Mouse (Mus musculus): ENCODE results near the gene Arhgef25. TPM values are rescaled to one million over a fixed set of nuclear protein-coding genes. Genes with fewer than 3 reads are reported as not detected.

Arhgef25 gene
- polyA plus RNA-seq, 1 experiment from 2014 or later, result 19.6 TPM

DNA sequence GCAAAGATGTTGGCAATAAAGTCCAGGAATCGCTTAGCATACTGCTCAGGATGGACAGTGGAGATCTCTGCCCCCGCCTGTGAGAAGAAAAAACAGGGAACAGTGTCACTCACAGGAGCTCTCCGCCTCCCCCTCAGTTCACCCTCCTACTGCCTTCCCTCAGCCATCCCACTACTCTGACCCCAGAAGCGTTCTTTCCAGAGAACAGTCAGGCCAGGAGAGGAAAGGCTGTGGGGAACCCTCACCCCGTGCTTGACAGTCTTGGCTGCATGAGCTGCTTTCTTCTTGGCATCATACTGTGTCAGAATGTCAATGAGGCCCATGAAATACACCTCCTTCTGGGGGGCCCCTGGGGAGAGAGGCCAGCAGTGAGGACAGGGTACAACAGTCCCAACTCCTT lies 9.2 kb upstream of the Arhgef25 start:
- H3K4me3 ChIP-seq (replicated peaks; ENCODE audit: low read depth, low read length), result no peak overlapping the region
- no peak for ATAC-seq (ENCODE audit: low FRiP score, low TSS enrichment)

DNA sequence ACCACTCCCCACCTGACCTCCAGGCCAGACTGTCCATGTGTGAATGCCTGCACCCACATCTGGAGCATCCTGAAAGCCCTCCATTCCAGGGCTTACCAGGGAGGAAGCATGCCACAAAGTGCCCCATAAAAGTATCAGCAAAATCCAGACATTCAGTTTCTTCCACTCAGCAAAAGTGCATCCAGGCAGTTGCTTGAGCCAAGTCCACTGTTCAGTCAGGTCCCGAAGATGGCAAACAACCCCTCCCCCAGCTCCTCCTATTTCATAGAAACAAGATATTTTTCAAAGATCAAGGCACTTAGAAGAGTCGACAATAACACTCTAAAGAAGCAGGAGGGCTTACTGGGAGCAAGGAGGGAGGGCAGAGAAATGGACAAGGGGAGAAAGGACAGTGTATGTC lies 8.6 kb upstream of the Arhgef25 start:
- peaks cover 45% of the 10 kb centered on the region for H3K36me3 ChIP-seq (ENCODE audit: control insufficient read depth, insufficient read depth, low read length)
- no peak overlapping the region for H3K4me3 ChIP-seq (replicated peaks; ENCODE audit: low read depth, low read length)
- DNase-seq (no peak), ATAC-seq (ENCODE audit: low FRiP score, low TSS enrichment) (no peak)
- no peak overlapping the region for H3K27ac ChIP-seq (replicated peaks; ENCODE audit: low read depth, low read length)
- no peaks in the 10 kb centered on the region for H3K27me3 ChIP-seq (ENCODE audit: control insufficient read depth, insufficient read depth, low read length)
- no peak overlapping the region for H3K4me2 ChIP-seq (ENCODE audit: low read length)
- peaks cover 20% of the 10 kb centered on the region for H3K4me1 ChIP-seq (ENCODE audit: control insufficient read depth, insufficient read depth, low read length)
- no peaks in the 10 kb centered on the region for H3K9me3 ChIP-seq (ENCODE audit: control insufficient read depth, low read length)
- WGBS, result 81% methylated on average over 2 of the region's 2 CpGs
- H3K9ac ChIP-seq (replicated peaks; ENCODE audit: low read length), result no peak overlapping the region

More for the DNA sequence above, 9.2 kb upstream of the Arhgef25 start:
- H3K4me1 ChIP-seq (ENCODE audit: control insufficient read depth, insufficient read depth, low read length), result peaks cover 20% of the 10 kb centered on the region
- H3K27me3 ChIP-seq (ENCODE audit: control insufficient read depth, insufficient read depth, low read length), result no peaks in the 10 kb centered on the region
- DNase-seq, result no peak
- H3K4me2 ChIP-seq (ENCODE audit: low read length), result no peak overlapping the region
- WGBS, result 75% methylated on average over 5 of the region's 5 CpGs
- H3K36me3 ChIP-seq (ENCODE audit: control insufficient read depth, insufficient read depth, low read length), result peaks cover 50% of the 10 kb centered on the region
- H3K9me3 ChIP-seq (ENCODE audit: control insufficient read depth, low read length), result no peaks in the 10 kb centered on the region
- no peak overlapping the region for H3K9ac ChIP-seq (replicated peaks; ENCODE audit: low read length)
- H3K27ac ChIP-seq (replicated peaks; ENCODE audit: low read depth, low read length), result no peak overlapping the region

DNA sequence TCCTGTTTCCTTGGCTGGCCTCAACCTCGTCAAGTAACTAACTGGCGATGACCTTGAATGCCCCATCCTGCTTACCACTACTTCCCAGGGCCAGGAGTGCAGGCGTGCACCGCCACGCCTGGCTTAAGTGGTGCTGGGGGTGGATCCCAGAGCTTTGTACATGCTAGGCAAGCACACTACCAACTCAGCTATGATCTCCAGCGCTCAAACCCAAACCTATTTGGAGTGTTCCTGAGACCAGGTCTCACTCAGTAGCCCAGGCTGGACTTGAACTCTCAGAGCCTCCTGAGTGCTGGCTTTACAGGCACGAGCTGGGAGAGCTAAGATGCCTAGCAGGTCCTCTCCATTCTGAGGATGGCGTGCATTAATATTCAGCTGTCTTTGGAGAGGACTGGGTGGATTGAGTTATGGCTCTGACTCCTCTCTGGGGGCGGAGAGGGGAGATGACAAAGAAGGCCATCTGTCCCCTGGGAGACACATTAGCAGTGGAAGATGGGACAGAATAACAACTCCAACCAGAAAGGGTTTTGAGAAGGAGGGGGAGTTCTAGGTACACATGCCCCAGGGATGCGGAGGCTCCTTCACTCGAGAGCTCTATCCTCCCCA lies 7.7 kb upstream of the Arhgef25 start:
- Histone ChIP-seq H3K4me1 (ENCODE audit: control insufficient read depth, insufficient read depth, low read length) (peaks cover 20% of the 10 kb centered on the region), H3K9ac (replicated peaks; ENCODE audit: low read length) (no peak overlapping the region), H3K27ac (replicated peaks; ENCODE audit: low read depth, low read length) (no peak overlapping the region), H3K4me3 (replicated peaks; ENCODE audit: low read depth, low read length) (no peak overlapping the region), H3K27me3 (ENCODE audit: control insufficient read depth, insufficient read depth, low read length) (no peaks in the 10 kb centered on the region), H3K36me3 (ENCODE audit: control insufficient read depth, insufficient read depth, low read length) (peaks cover 45% of the 10 kb centered on the region), H3K9me3 (ENCODE audit: control insufficient read depth, low read length) (no peaks in the 10 kb centered on the region), H3K4me2 (ENCODE audit: low read length) (no peak overlapping the region)
- 85% methylated on average over 11 of the region's 11 CpGs for WGBS
- no peak for ATAC-seq (ENCODE audit: low FRiP score, low TSS enrichment)
- DNase-seq, result no peak

DNA sequence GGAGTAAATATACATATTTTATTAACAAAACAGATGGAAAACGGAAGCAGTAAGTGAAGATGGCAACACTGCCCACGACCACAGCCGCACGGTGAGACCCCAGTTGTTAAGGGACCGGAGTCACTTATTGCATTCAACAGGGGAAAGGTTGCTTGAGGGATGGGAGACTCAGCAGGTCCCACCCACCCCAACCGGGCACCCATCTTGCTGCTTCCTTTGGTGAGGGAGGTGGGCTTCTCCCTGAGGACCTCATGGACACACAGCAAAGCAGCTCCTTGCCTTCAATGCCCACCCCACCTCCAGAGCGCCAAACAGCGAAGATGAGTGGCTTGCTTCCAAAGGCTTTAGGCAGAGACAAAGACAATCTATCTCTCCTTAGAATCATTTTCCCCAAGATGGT lies 7.2 kb upstream of the Arhgef25 start:
- no peak for ATAC-seq (ENCODE audit: low FRiP score, low TSS enrichment)
- H3K27ac ChIP-seq (replicated peaks; ENCODE audit: low read depth, low read length), result no peak overlapping the region
- H3K36me3 ChIP-seq (ENCODE audit: control insufficient read depth, insufficient read depth, low read length), result peaks cover 49% of the 10 kb centered on the region

DNA sequence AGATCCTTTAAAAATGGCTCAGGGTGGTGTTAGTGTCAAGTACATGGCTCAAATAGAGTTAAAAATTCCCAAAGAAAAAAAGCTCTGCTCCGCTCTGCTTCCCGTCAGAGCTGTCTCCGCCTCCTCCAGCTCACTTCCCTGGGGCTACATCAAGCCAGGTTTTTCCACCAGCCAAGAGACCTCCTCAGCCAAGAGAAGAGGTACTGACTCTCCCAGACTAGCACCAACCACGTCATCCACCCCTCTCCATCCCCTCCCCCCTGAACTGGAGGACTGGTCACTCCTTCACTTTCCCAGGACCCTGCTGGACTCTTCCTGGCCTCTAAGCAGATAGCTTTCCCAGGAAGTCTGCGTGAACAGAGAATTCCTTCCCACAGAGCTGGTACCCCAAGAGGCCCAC lies 6.5 kb upstream of the Arhgef25 start:
- H3K4me1 ChIP-seq (ENCODE audit: control insufficient read depth, insufficient read depth, low read length), result peaks cover 20% of the 10 kb centered on the region
- peak overlapping the region; percentile 93 for H3K27ac ChIP-seq (replicated peaks; ENCODE audit: low read depth, low read length)
- ATAC-seq (ENCODE audit: low FRiP score, low TSS enrichment) (peak; percentile 51; the same call in 1 of the 2 replicates), DNase-seq (peak; percentile 72)
- peaks cover 54% of the 10 kb centered on the region for H3K36me3 ChIP-seq (ENCODE audit: control insufficient read depth, insufficient read depth, low read length)
- H3K9me3 ChIP-seq (ENCODE audit: control insufficient read depth, low read length), result no peaks in the 10 kb centered on the region
- peak overlapping the region; percentile 97; the same call in 1 of the 2 replicates for H3K9ac ChIP-seq (replicated peaks; ENCODE audit: low read length)
- H3K4me2 ChIP-seq (ENCODE audit: low read length), result peak overlapping the region; percentile 89
- no peaks in the 10 kb centered on the region for H3K27me3 ChIP-seq (ENCODE audit: control insufficient read depth, insufficient read depth, low read length)
- 3% methylated on average over 5 of the region's 5 CpGs for WGBS
- peak overlapping the region; percentile 85 for H3K4me3 ChIP-seq (replicated peaks; ENCODE audit: low read depth, low read length)

More for the DNA sequence above, 7.2 kb upstream of the Arhgef25 start:
- Histone ChIP-seq H3K4me3 (replicated peaks; ENCODE audit: low read depth, low read length) (no peak overlapping the region), H3K9ac (replicated peaks; ENCODE audit: low read length) (no peak overlapping the region), H3K4me1 (ENCODE audit: control insufficient read depth, insufficient read depth, low read length) (peaks cover 20% of the 10 kb centered on the region), H3K4me2 (ENCODE audit: low read length) (no peak overlapping the region), H3K9me3 (ENCODE audit: control insufficient read depth, low read length) (no peaks in the 10 kb centered on the region), H3K27me3 (ENCODE audit: control insufficient read depth, insufficient read depth, low read length) (no peaks in the 10 kb centered on the region)
- DNase-seq, result no peak
- 95% methylated on average over 8 of the region's 8 CpGs for WGBS

DNA sequence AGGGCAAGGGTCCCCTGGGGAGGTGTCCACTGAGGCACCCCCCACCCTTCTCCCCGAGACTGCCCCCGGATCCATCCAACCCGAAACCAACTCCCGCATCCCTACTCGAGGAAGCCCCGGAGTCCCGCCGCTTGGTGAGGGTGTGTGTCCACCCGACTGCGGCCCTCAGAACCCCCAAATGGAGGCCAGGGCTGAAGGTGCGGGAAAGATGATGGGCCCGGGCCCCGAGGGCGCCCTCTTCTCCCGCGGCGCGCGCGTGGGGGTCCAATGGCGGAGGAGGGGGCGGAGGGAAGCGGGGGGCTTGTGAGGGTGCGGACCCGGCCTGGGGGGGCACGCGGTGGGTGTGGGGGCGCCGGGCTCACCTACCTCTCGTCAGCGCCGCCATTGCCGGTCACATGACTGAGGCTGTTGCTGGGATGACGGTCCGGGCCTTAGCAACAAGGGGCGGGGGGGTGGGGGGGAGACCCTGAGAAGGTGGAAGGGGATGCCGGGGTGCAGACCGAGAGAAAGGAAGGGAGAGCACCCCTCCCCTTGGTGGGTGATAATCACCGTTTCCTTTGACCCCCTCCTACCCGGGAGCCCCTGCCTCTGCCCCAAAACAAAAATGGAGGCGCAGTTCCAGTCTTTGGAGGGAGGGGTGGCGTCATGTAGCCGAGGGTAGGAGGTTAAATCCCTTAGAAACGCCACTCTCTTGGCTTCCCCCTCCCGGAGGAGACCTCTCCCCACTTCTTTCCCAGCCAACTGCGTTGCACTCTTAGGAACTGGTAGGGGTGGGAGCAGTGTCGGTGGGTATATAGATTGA lies 5.6 kb upstream of the Arhgef25 start, which contains the start of gene Dtx3:
TSS of gene Dtx3 (minus strand) at position 401 of the 802 bp plus-strand sequence.
- ATAC-seq (ENCODE audit: low FRiP score, low TSS enrichment) (peak; percentile 80), DNase-seq (peak; percentile 79)
- 0% methylated on average over 45 of the region's 47 CpGs for WGBS
- H3K4me2 ChIP-seq (ENCODE audit: low read length), result peak within 1 kb of the TSS; percentile 89
- H3K4me1 ChIP-seq (ENCODE audit: control insufficient read depth, insufficient read depth, low read length), result peaks cover 20% of the 10 kb centered on the region
- H3K9me3 ChIP-seq (ENCODE audit: control insufficient read depth, low read length), result no peaks in the 10 kb centered on the region
- peak within 1 kb of the TSS; percentile 97 for H3K9ac ChIP-seq (replicated peaks; ENCODE audit: low read length)
- H3K27ac ChIP-seq (replicated peaks; ENCODE audit: low read depth, low read length), result peak within 1 kb of the TSS; percentile 93
- peaks cover 55% of the 10 kb centered on the region for H3K36me3 ChIP-seq (ENCODE audit: control insufficient read depth, insufficient read depth, low read length)
- H3K4me3 ChIP-seq (replicated peaks; ENCODE audit: low read depth, low read length), result peak within 1 kb of the TSS; percentile 85
- H3K27me3 ChIP-seq (ENCODE audit: control insufficient read depth, insufficient read depth, low read length), result no peaks in the 10 kb centered on the region

DNA sequence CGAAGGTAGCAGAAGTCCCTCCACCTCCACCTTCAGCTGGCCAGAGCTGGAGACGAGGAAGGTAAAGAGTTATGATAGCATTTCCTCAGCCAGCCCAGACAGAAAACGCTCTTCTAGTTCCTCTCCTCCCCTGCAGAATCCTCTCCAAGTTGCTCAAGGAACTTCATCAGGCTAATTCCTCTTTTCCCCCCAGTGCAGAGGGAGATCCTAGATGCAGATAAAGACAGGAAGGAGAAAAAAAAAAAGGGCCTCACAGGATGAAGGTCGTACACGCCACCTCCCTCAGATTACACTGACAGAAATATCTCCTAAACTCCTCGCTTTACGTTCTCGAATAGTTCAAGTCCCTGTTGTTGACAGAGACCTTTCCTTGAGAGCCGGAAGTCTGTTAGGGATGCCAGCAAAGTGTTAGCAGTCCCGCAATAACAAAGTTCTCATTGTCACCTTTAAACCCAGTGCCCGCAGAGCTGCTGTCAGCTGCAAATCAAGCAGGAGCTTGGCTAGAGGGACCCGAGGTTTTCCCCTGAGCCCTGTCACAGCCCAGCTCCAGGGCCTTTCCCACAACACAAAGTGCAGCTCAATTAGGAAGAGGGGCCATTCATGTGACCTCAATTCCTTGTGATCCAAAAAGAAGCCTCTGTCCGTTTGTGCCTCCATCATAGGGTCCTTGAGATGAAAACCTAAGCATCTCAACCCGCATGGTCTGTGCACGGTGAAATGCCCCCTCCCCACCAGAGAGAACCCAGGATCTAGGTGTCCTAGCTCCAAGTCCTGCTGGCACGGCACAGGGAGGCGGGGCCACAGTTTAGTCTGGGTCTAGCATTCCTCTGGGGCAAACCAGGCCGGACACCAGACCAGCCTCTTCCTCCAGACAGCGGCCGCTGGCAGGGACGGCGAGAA lies 4.8 kb upstream of the Arhgef25 start:
- Histone ChIP-seq H3K27me3 (ENCODE audit: control insufficient read depth, insufficient read depth, low read length) (no peaks in the 10 kb centered on the region), H3K4me2 (ENCODE audit: low read length) (peak overlapping the region; percentile 89), H3K36me3 (ENCODE audit: control insufficient read depth, insufficient read depth, low read length) (peaks cover 49% of the 10 kb centered on the region), H3K9me3 (ENCODE audit: control insufficient read depth, low read length) (no peaks in the 10 kb centered on the region), H3K9ac (replicated peaks; ENCODE audit: low read length) (peak overlapping the region; percentile 97), H3K27ac (replicated peaks; ENCODE audit: low read depth, low read length) (peak overlapping the region; percentile 93), H3K4me3 (replicated peaks; ENCODE audit: low read depth, low read length) (peak overlapping the region; percentile 85), H3K4me1 (ENCODE audit: control insufficient read depth, insufficient read depth, low read length) (peaks cover 25% of the 10 kb centered on the region)
- 24% methylated on average over 22 of the region's 22 CpGs for WGBS
- DNase-seq (peak; percentile 59), ATAC-seq (ENCODE audit: low FRiP score, low TSS enrichment) (peak; percentile 57)

DNA sequence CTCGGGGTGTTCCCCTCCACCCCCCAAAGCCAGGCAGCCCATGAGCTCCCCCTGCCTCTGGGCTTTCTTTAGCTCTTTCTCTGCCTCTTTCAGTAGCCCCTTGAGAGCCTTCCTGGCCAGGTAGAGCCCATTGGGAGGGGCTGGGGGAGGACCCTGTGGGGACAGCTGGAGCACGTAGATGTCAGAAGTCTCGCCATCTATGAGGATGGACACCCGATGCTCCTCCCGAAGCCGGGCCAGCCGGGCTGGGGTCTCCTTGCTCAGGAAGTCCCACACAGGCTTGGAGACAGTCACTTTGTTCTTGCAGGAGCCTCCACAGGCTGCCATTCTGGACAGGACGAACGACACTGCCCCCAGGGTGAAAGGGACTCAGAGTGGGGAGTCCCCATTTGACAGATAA lies 3.1 kb upstream of the Arhgef25 start:
- Histone ChIP-seq H3K4me1 (ENCODE audit: control insufficient read depth, insufficient read depth, low read length) (peaks cover 37% of the 10 kb centered on the region), H3K27ac (replicated peaks; ENCODE audit: low read depth, low read length) (no peak overlapping the region), H3K9me3 (ENCODE audit: control insufficient read depth, low read length) (no peaks in the 10 kb centered on the region), H3K4me2 (ENCODE audit: low read length) (no peak overlapping the region), H3K9ac (replicated peaks; ENCODE audit: low read length) (no peak overlapping the region), H3K27me3 (ENCODE audit: control insufficient read depth, insufficient read depth, low read length) (no peaks in the 10 kb centered on the region), H3K4me3 (replicated peaks; ENCODE audit: low read depth, low read length) (no peak overlapping the region), H3K36me3 (ENCODE audit: control insufficient read depth, insufficient read depth, low read length) (peaks cover 32% of the 10 kb centered on the region)
- no peak for DNase-seq
- ATAC-seq (ENCODE audit: low FRiP score, low TSS enrichment), result no peak
- 90% methylated on average over 9 of the region's 9 CpGs for WGBS

Measured in midbrain, embryonic 14.5 days (tissue).